Mouse (Mus musculus): ENCODE results near the gene Mrtfb.

The Mrtfb gene

GRCm38 (mm10) chr16:13350729-13351128 lies 94.4 kb downstream of the Mrtfb start:
- DNase-seq (ENCODE audit: low spot score in 2 of 2), result no peak

- DNase-seq (ENCODE audit: low spot score in 2 of 2), result no peak
These were observed 95.0 kb downstream of the Mrtfb start for GRCm38 (mm10) chr16:13351268-13351667.

- DNase-seq (ENCODE audit: low spot score in 2 of 2), result no peak
These were observed 97.6 kb downstream of the Mrtfb start for GRCm38 (mm10) chr16:13353927-13354326.

- DNase-seq (ENCODE audit: low spot score in 2 of 2), result no peak
These were observed 98.2 kb downstream of the Mrtfb start for GRCm38 (mm10) chr16:13354431-13354830.

- DNase-seq (ENCODE audit: low spot score in 2 of 2), result peak; percentile 71 to 75
These were observed 101.8 kb downstream of the Mrtfb start for GRCm38 (mm10) chr16:13357806-13358679.

- DNase-seq (ENCODE audit: low spot score in 2 of 2), result no peak
These were observed 102.5 kb downstream of the Mrtfb start for GRCm38 (mm10) chr16:13358741-13359140.

- DNase-seq (ENCODE audit: low spot score in 2 of 2), result no peak
These were observed 103.2 kb downstream of the Mrtfb start for GRCm38 (mm10) chr16:13359405-13359858.

GRCm38 (mm10) chr16:13360208-13360607 lies 103.9 kb downstream of the Mrtfb start:
- DNase-seq (ENCODE audit: low spot score in 2 of 2), result no peak

GRCm38 (mm10) chr16:13360835-13361234 lies 104.6 kb downstream of the Mrtfb start:
- DNase-seq (ENCODE audit: low spot score in 2 of 2), result no peak

- no peak for DNase-seq (ENCODE audit: low spot score in 2 of 2)
These were observed 106.9 kb downstream of the Mrtfb start for GRCm38 (mm10) chr16:13363141-13363540.

- DNase-seq (ENCODE audit: low spot score in 2 of 2), result no peak
These were observed 107.9 kb downstream of the Mrtfb start for GRCm38 (mm10) chr16:13364145-13364544.

GRCm38 (mm10) chr16:13366256-13366655 lies 110.0 kb downstream of the Mrtfb start:
- no peak for DNase-seq (ENCODE audit: low spot score in 2 of 2)

- no peak for DNase-seq (ENCODE audit: low spot score in 2 of 2)
These were observed 110.7 kb downstream of the Mrtfb start for GRCm38 (mm10) chr16:13366802-13367465.

- no peak for DNase-seq (ENCODE audit: low spot score in 2 of 2)
These were observed 111.2 kb downstream of the Mrtfb start for GRCm38 (mm10) chr16:13367466-13367856.

- DNase-seq (ENCODE audit: low spot score in 2 of 2), result no peak
These were observed 112.4 kb downstream of the Mrtfb start for GRCm38 (mm10) chr16:13368645-13369044.

GRCm38 (mm10) chr16:13371740-13372287 lies 115.5 kb downstream of the Mrtfb start:
- peak; percentile 59 to 62 for DNase-seq (ENCODE audit: low spot score in 2 of 2)

- no peak for DNase-seq (ENCODE audit: low spot score in 2 of 2)
These were observed 116.7 kb downstream of the Mrtfb start for GRCm38 (mm10) chr16:13372899-13373533.

GRCm38 (mm10) chr16:13376947-13377486 lies 120.7 kb downstream of the Mrtfb start:
- no peak for DNase-seq (ENCODE audit: low spot score in 2 of 2)

GRCm38 (mm10) chr16:13378157-13378556 lies 121.9 kb downstream of the Mrtfb start:
- no peak for DNase-seq (ENCODE audit: low spot score in 2 of 2)

- no peak for DNase-seq (ENCODE audit: low spot score in 2 of 2)
These were observed 123.6 kb downstream of the Mrtfb start for GRCm38 (mm10) chr16:13379865-13380264.

- no peak for DNase-seq (ENCODE audit: low spot score in 2 of 2)
These were observed 125.5 kb downstream of the Mrtfb start for GRCm38 (mm10) chr16:13381771-13382170.

- DNase-seq (ENCODE audit: low spot score in 2 of 2), result no peak
These were observed 131.0 kb downstream of the Mrtfb start for GRCm38 (mm10) chr16:13387306-13387705.
